Mouse (Mus musculus) stomach, postnatal 0 days (tissue): ENCODE data around the gene Flcn. TPM values are rescaled to one million over a fixed set of nuclear protein-coding genes. Genes with fewer than 3 reads are reported as not detected.

ENCODE experiments used
- ATAC-seq: fragments of 200-750 bp; cut with Nextera tagmentation; 2 replicates; pipeline ENCODE4 v1.8.0; 2017; ENCODE audit not compliant: low FRiP score, low TSS enrichment
- DNase-seq: peaks from one replicate; pipeline ENCODE4 v3.0.0-alpha.2; 2016; ENCODE audit warnings: low spot score
- H3K27ac ChIP-seq: fragments of 300-500 bp; sonication (generic); replicated peaks from 2 replicates; pipeline ENCODE4 v1.5.1; 2014; ENCODE audit warnings: mild to moderate bottlenecking, control low read depth
- H3K27me3 ChIP-seq: fragments of 300-500 bp; sonication (generic); 2 replicates; pipeline ENCODE4 v1.6.1; 2014; ENCODE audit warnings: low read length; ENCODE audit not compliant: control insufficient read depth, insufficient read depth
- H3K36me3 ChIP-seq: fragments of 300-500 bp; sonication (generic); 2 replicates; pipeline ENCODE4 v1.6.1; 2014; ENCODE audit warnings: low read length, mixed read lengths; ENCODE audit not compliant: control insufficient read depth, insufficient read depth
- H3K4me1 ChIP-seq: fragments of 300-500 bp; sonication (generic); replicated peaks from 2 replicates; pipeline ENCODE4 v1.6.1; 2014; ENCODE audit warnings: antibody characterized with exemption; ENCODE audit not compliant: control insufficient read depth, insufficient read depth
- H3K4me2 ChIP-seq: fragments of 300-500 bp; sonication (generic); replicated peaks from 2 replicates; pipeline ENCODE4 v1.6.1; 2014; ENCODE audit warnings: low read depth, mild to moderate bottlenecking, control low read depth, moderate library complexity
- H3K4me3 ChIP-seq: fragments of 300-500 bp; sonication (generic); 2 replicates; pipeline ENCODE4 v1.5.1; 2014; ENCODE audit warnings: low read depth, low read length, control low read depth
- H3K9ac ChIP-seq: fragments of 300-500 bp; sonication (generic); 2 replicates; pipeline ENCODE4 v1.6.1; 2014; ENCODE audit warnings: mild to moderate bottlenecking, low read length, control low read depth, mixed read lengths
- H3K9me3 ChIP-seq: fragments of 300-500 bp; sonication (generic); 2 replicates; pipeline ENCODE4 v1.6.1; 2016; ENCODE audit warnings: low read length; ENCODE audit not compliant: control insufficient read depth
- CTCF ChIP-seq: IDR thresholded peaks from 2 replicates; pipeline ENCODE4 v1.5.1; 2016; ENCODE audit warnings: antibody characterized with exemption, low read depth, mild to moderate bottlenecking, moderate library complexity
- EP300 ChIP-seq: optimal IDR thresholded peaks from 2 replicates; pipeline ENCODE3; 2016; ENCODE audit warnings: antibody characterized with exemption
- WGBS: fragments of 180-500 bp; shearing (Covaris S2); extraction: QIAGEN DNeasy Blood & Tissue Kit; methylation state at CpG from one replicate; pipeline ENCODE4 v1.1.7; 2014; 5-methylcytosine and 5-hydroxymethylcytosine counted together
- polyA plus RNA-seq: library from polyadenylated mRNA; unstranded; fragments of >200 nt; fragmentation: Nextera tagmentation; extraction: Ambion mirVana; gene quantifications from 2 replicates; pipeline ENCODE4 v1.2.1, GENCODE M21; 2015

The Flcn gene
- polyA plus RNA-seq, 1 experiment from 2014 or later: 16.1 TPM

- no peak for TF ChIP-seq EP300
- Histone ChIP-seq H3K9me3 (no peaks in the 10 kb centered on the region), H3K27ac (no peak overlapping the region), H3K4me3 (no peak overlapping the region), H3K27me3 (no peaks in the 10 kb centered on the region), H3K36me3 (peaks cover 24% of the 10 kb centered on the region), H3K4me1 (no peaks in the 10 kb centered on the region), H3K4me2 (no peak overlapping the region), H3K9ac (no peak overlapping the region)
- ATAC-seq: no peak
- WGBS: 89% methylated on average over 6 of the region's 6 CpGs
- no peak for DNase-seq
These were observed 5.8 kb upstream of the Flcn start for GRCm38 (mm10) chr11:59815482-59816065.

GRCm38 (mm10) chr11:59814936-59815335 lies 5.1 kb upstream of the Flcn start:
- no peak overlapping the region for H3K9ac ChIP-seq
- no peaks in the 10 kb centered on the region for H3K27me3 ChIP-seq
- no peak overlapping the region for H3K27ac ChIP-seq
- H3K36me3 ChIP-seq: peaks cover 19% of the 10 kb centered on the region
- H3K9me3 ChIP-seq: no peaks in the 10 kb centered on the region
- H3K4me2 ChIP-seq: no peak overlapping the region
- TF ChIP-seq CTCF (no peak), EP300 (no peak)
- ATAC-seq (no peak), DNase-seq (no peak)
- H3K4me3 ChIP-seq: no peak overlapping the region
- no peaks in the 10 kb centered on the region for H3K4me1 ChIP-seq
- 84% methylated on average over 6 of the region's 6 CpGs for WGBS

- Histone ChIP-seq H3K4me2 (no peak overlapping the region), H3K36me3 (peaks cover 14% of the 10 kb centered on the region), H3K27ac (no peak overlapping the region), H3K27me3 (no peaks in the 10 kb centered on the region), H3K4me3 (no peak overlapping the region), H3K4me1 (no peaks in the 10 kb centered on the region), H3K9me3 (no peaks in the 10 kb centered on the region), H3K9ac (no peak overlapping the region)
- 97% methylated on average over 1 of the region's 1 CpGs for WGBS
- DNase-seq (no peak), ATAC-seq (no peak)
- TF ChIP-seq EP300 (no peak), CTCF (no peak)
These were observed 4.5 kb upstream of the Flcn start for GRCm38 (mm10) chr11:59814311-59814710.

- WGBS: 56% methylated on average over 3 of the region's 3 CpGs
- no peak overlapping the region for H3K4me2 ChIP-seq
- no peak overlapping the region for H3K9ac ChIP-seq
- H3K27me3 ChIP-seq: no peaks in the 10 kb centered on the region
- DNase-seq (no peak), ATAC-seq (no peak)
- no peak overlapping the region for H3K4me3 ChIP-seq
- H3K9me3 ChIP-seq: no peaks in the 10 kb centered on the region
- no peak for TF ChIP-seq CTCF
- no peak for TF ChIP-seq EP300
- H3K4me1 ChIP-seq: 0 out of 2 replicates have a peak, but pooled peaks cover 5% of the 10 kb centered on the region
- peaks cover 5% of the 10 kb centered on the region for H3K36me3 ChIP-seq
- H3K27ac ChIP-seq: no peak overlapping the region
These were observed 3.5 kb upstream of the Flcn start for GRCm38 (mm10) chr11:59813276-59813675.

GRCm38 (mm10) chr11:59811211-59811610 lies 1.4 kb upstream of the Flcn start:
- Histone ChIP-seq H3K27me3 (no peaks in the 10 kb centered on the region), H3K27ac (no peak overlapping the region; the same call in 1 of the 2 replicates), H3K4me1 (0 out of 2 replicates have a peak, but pooled peaks cover 5% of the 10 kb centered on the region), H3K4me2 (no peak overlapping the region), H3K9me3 (no peaks in the 10 kb centered on the region), H3K4me3 (no peak overlapping the region), H3K36me3 (peaks cover 8% of the 10 kb centered on the region; the same call in 1 of the 2 replicates), H3K9ac (no peak overlapping the region)
- ATAC-seq (no peak), DNase-seq (no peak)
- TF ChIP-seq EP300: no peak
- no peak for TF ChIP-seq CTCF
- 46% methylated on average over 4 of the region's 4 CpGs for WGBS

- Histone ChIP-seq H3K4me3 (peak overlapping the region; percentile 79), H3K36me3 (peaks cover 12% of the 10 kb centered on the region), H3K9me3 (no peaks in the 10 kb centered on the region), H3K27ac (peak overlapping the region; percentile 97), H3K9ac (peak overlapping the region; percentile 97; the same call in 1 of the 2 replicates), H3K4me2 (peak overlapping the region; percentile 84), H3K4me1 (0 out of 2 replicates have a peak, but pooled peaks cover 5% of the 10 kb centered on the region), H3K27me3 (no peaks in the 10 kb centered on the region)
- ATAC-seq: no peak
- 57% methylated on average over 14 of the region's 14 CpGs for WGBS
- no peak for DNase-seq
- TF ChIP-seq EP300 (no peak), CTCF (no peak)
These were observed 803 bp upstream of the Flcn start for GRCm38 (mm10) chr11:59810480-59811158.
